25 mouse cellular contexts compared by ENCODE assay signal in genomic region chr2:148352655-148353054, GRCm38 (mm10). TPM values are rescaled to one million over a fixed set of nuclear protein-coding genes. Genes with fewer than 3 reads are reported as not detected.
DNase-seq lines count a peak whose midpoint lies in the region; ATAC-seq and TF ChIP-seq lines count a peak whose summit lies in the region.
"Had no signal": no experiment of that assay in that cellular context is flagged by ENCODE, and none has a peak within 500 bp of the region (broad histone marks: within the 10 kb centered on the region; RNA-seq: fewer than 3 reads in every experiment).

No protein-coding gene starts in this region.

- no peak overlapping the region for H3K4me3 ChIP-seq in intestine, embryonic 14.5 days (ENCODE audit: low read depth, low read length)
- no peak overlapping the region for H3K4me3 ChIP-seq in intestine, postnatal 0 days (ENCODE audit: low read depth, low read length)
- H3K4me3 ChIP-seq in intestine, embryonic 15.5 days (replicated peaks): no peak overlapping the region
- no peak overlapping the region for H3K4me3 ChIP-seq in intestine, embryonic 16.5 days (ENCODE audit: low read length)
- H3K4me3 ChIP-seq in forebrain, embryonic 16.5 days (replicated peaks; ENCODE audit: low read length): no peak overlapping the region
- H3K4me3 ChIP-seq: embryonic facial prominence, embryonic 13.5 days; embryonic facial prominence, embryonic 15.5 days; erythroblast, embryonic 14.5 days; forebrain, embryonic 10.5 days; forebrain, embryonic 12.5 days had no signal

- ATAC-seq in intestine, embryonic 14.5 days (replicated peaks; ENCODE audit: low FRiP score, low TSS enrichment, low read depth): 0 out of 2 replicates have a peak, but pooled peaks have one; percentile 32
- ATAC-seq in intestine, postnatal 0 days: no peak
- ATAC-seq in intestine, embryonic 15.5 days: peak; percentile 80
- peak; percentile 86 for ATAC-seq in intestine, embryonic 16.5 days
- no peak for ATAC-seq in forebrain, embryonic 16.5 days
- ATAC-seq: forebrain, embryonic 14.5 days; forebrain, postnatal 0 days had no signal

- no peaks in the 10 kb centered on the region for H3K36me3 ChIP-seq in intestine, embryonic 14.5 days (ENCODE audit: control insufficient read depth, insufficient read depth, low read length)
- H3K36me3 ChIP-seq in intestine, postnatal 0 days (ENCODE audit: control insufficient read depth, insufficient read depth): no peaks in the 10 kb centered on the region
- no peaks in the 10 kb centered on the region for H3K36me3 ChIP-seq in intestine, embryonic 15.5 days
- no peaks in the 10 kb centered on the region for H3K36me3 ChIP-seq in intestine, embryonic 16.5 days (ENCODE audit: control insufficient read depth, insufficient read depth, low read length)
- H3K36me3 ChIP-seq in forebrain, embryonic 16.5 days (ENCODE audit: control insufficient read depth, insufficient read depth): no peaks in the 10 kb centered on the region
- H3K36me3 ChIP-seq: embryonic facial prominence, embryonic 13.5 days; embryonic facial prominence, embryonic 15.5 days; forebrain, embryonic 10.5 days; forebrain, embryonic 12.5 days had no signal

- no peaks in the 10 kb centered on the region for H3K9me3 ChIP-seq in intestine, embryonic 14.5 days (ENCODE audit: control insufficient read depth, low read length)
- H3K9me3 ChIP-seq in intestine, postnatal 0 days (ENCODE audit: control insufficient read depth): no peaks in the 10 kb centered on the region
- no peaks in the 10 kb centered on the region for H3K9me3 ChIP-seq in intestine, embryonic 15.5 days
- H3K9me3 ChIP-seq in intestine, embryonic 16.5 days (ENCODE audit: control insufficient read depth, low read length): no peaks in the 10 kb centered on the region
- no peaks in the 10 kb centered on the region for H3K9me3 ChIP-seq in forebrain, embryonic 16.5 days (ENCODE audit: control insufficient read depth, low read length)
- H3K9me3 ChIP-seq: embryonic facial prominence, embryonic 13.5 days; embryonic facial prominence, embryonic 15.5 days; forebrain, embryonic 10.5 days; forebrain, embryonic 12.5 days had no signal

- no peak for TF ChIP-seq CTCF in intestine, postnatal 0 days (IDR thresholded peaks at IDR 0.05; ENCODE audit: low read depth)

- 46% methylated on average over 1 of the region's 1 CpGs for WGBS in intestine, embryonic 14.5 days
- 31% methylated on average over 1 of the region's 1 CpGs for WGBS in intestine, postnatal 0 days
- WGBS in intestine, embryonic 15.5 days: 40% methylated on average over 1 of the region's 1 CpGs
- 29% methylated on average over 1 of the region's 1 CpGs for WGBS in intestine, embryonic 16.5 days
- 74% methylated on average over 1 of the region's 1 CpGs for WGBS in forebrain, embryonic 16.5 days

- H3K4me2 ChIP-seq in intestine, embryonic 14.5 days (ENCODE audit: low read length): no peak overlapping the region
- H3K4me2 ChIP-seq in intestine, postnatal 0 days (replicated peaks; ENCODE audit: low read depth): no peak overlapping the region
- H3K4me2 ChIP-seq in intestine, embryonic 15.5 days (replicated peaks): no peak overlapping the region
- no peak overlapping the region for H3K4me2 ChIP-seq in intestine, embryonic 16.5 days (ENCODE audit: low read depth, low read length)
- no peak overlapping the region for H3K4me2 ChIP-seq in forebrain, embryonic 16.5 days (ENCODE audit: low read length)
- H3K4me2 ChIP-seq: embryonic facial prominence, embryonic 13.5 days; embryonic facial prominence, embryonic 15.5 days; forebrain, embryonic 12.5 days had no signal

- no peak for DNase-seq in intestine, embryonic 14.5 days (ENCODE audit: low spot score)
- DNase-seq in adrenal gland, adult 8-10 months: no peak
- DNase-seq: adrenal gland, adult 2 months; adrenal gland, postnatal 14 days; adrenal gland, postnatal 36 days; cerebellum, adult 11-12 months; cerebellum, adult 8-10 months; cerebellum, adult 9-11 months; cerebellum, postnatal 14 days; cerebellum, postnatal 36 days; embryo, embryonic 11 days; forebrain, postnatal 0 days had no signal

- H3K27me3 ChIP-seq in intestine, embryonic 14.5 days (replicated peaks; ENCODE audit: control insufficient read depth, insufficient read depth, low read length): no peaks in the 10 kb centered on the region
- no peaks in the 10 kb centered on the region for H3K27me3 ChIP-seq in intestine, postnatal 0 days (replicated peaks; ENCODE audit: control insufficient read depth, insufficient read depth, low read length)
- H3K27me3 ChIP-seq in intestine, embryonic 15.5 days (replicated peaks): no peaks in the 10 kb centered on the region
- H3K27me3 ChIP-seq in intestine, embryonic 16.5 days (replicated peaks; ENCODE audit: control insufficient read depth, insufficient read depth, low read length): no peaks in the 10 kb centered on the region
- no peaks in the 10 kb centered on the region for H3K27me3 ChIP-seq in forebrain, embryonic 16.5 days (replicated peaks; ENCODE audit: control insufficient read depth, insufficient read depth, low read length)
- H3K27me3 ChIP-seq: embryonic facial prominence, embryonic 13.5 days; embryonic facial prominence, embryonic 15.5 days; forebrain, embryonic 12.5 days had no signal

- no peaks in the 10 kb centered on the region for H3K4me1 ChIP-seq in intestine, embryonic 14.5 days (replicated peaks; ENCODE audit: control insufficient read depth, insufficient read depth, low read length)
- 0 out of 2 replicates have a peak, but pooled peaks cover 2% of the 10 kb centered on the region for H3K4me1 ChIP-seq in intestine, postnatal 0 days (replicated peaks; ENCODE audit: control insufficient read depth, insufficient read depth, low read length)
- no peaks in the 10 kb centered on the region for H3K4me1 ChIP-seq in intestine, embryonic 15.5 days (replicated peaks)
- peaks cover 9% of the 10 kb centered on the region for H3K4me1 ChIP-seq in intestine, embryonic 16.5 days (ENCODE audit: control insufficient read depth, insufficient read depth, low read length)
- H3K4me1 ChIP-seq in forebrain, embryonic 16.5 days (replicated peaks; ENCODE audit: control insufficient read depth, insufficient read depth, low read length): no peaks in the 10 kb centered on the region
- H3K4me1 ChIP-seq: embryonic facial prominence, embryonic 13.5 days; embryonic facial prominence, embryonic 15.5 days; forebrain, embryonic 10.5 days; forebrain, embryonic 12.5 days had no signal

- no peak overlapping the region for H3K9ac ChIP-seq in intestine, embryonic 14.5 days (ENCODE audit: low read length)
- H3K9ac ChIP-seq in intestine, postnatal 0 days (ENCODE audit: low read depth, low read length): no peak overlapping the region
- H3K9ac ChIP-seq in intestine, embryonic 15.5 days: no peak overlapping the region
- H3K9ac ChIP-seq in intestine, embryonic 16.5 days (ENCODE audit: low read depth, low read length): no peak overlapping the region
- no peak overlapping the region for H3K9ac ChIP-seq in forebrain, embryonic 16.5 days (replicated peaks; ENCODE audit: low read depth, low read length)
- H3K9ac ChIP-seq: embryonic facial prominence, embryonic 13.5 days; embryonic facial prominence, embryonic 15.5 days; forebrain, embryonic 12.5 days; forebrain, postnatal 0 days had no signal

- H3K27ac ChIP-seq in intestine, embryonic 14.5 days (ENCODE audit: low read depth): no peak overlapping the region
- H3K27ac ChIP-seq in intestine, postnatal 0 days (ENCODE audit: low read depth, low read length): no peak overlapping the region
- H3K27ac ChIP-seq in intestine, embryonic 15.5 days: no peak overlapping the region
- no peak overlapping the region for H3K27ac ChIP-seq in intestine, embryonic 16.5 days (ENCODE audit: low read length)
- H3K27ac ChIP-seq in forebrain, embryonic 16.5 days (ENCODE audit: low read length): no peak overlapping the region
- H3K27ac ChIP-seq: embryonic facial prominence, embryonic 13.5 days; embryonic facial prominence, embryonic 15.5 days; forebrain, embryonic 10.5 days; forebrain, embryonic 12.5 days had no signal

RNA-seq across cellular contexts. Expression of gene Sstr4, which starts 42.5 kb away (rescaled TPM):
- 3.2 and 3.5 TPM in 2 replicates for polyA plus RNA-seq in intestine, embryonic 14.5 days (2014; fragmentation: Nextera tagmentation; extraction: Ambion mirVana)
- polyA plus RNA-seq in intestine, postnatal 0 days (2015; fragmentation: Nextera tagmentation; extraction: Ambion mirVana): 0.78 and 1.1 TPM in 2 replicates
- 2.2 and 2.4 TPM in 2 replicates for polyA plus RNA-seq in intestine, embryonic 15.5 days (2015; fragmentation: Nextera tagmentation; extraction: Ambion mirVana)
- polyA plus RNA-seq in intestine, embryonic 16.5 days (2015; fragmentation: Nextera tagmentation; extraction: Ambion mirVana): 1.6 and 1.8 TPM in 2 replicates
- total RNA-seq in adrenal gland, adult 8-10 months (2022): under 1 TPM; 0.23 to 0.65 (median 0.33) TPM
- 1.6 and 2.1 TPM in 2 replicates for polyA plus RNA-seq in forebrain, embryonic 16.5 days (2015; fragmentation: Nextera tagmentation; extraction: Ambion mirVana)
- total RNA-seq: common myeloid progenitor, adult 5-6 weeks; MEL had no signal
- polyA plus RNA-seq: C2C12; erythroblast, embryonic 14.5 days had no signal

RNA-seq across cellular contexts. Expression of gene Thbd, which starts 55.3 kb away (rescaled TPM):
- 53.0 and 54.1 TPM in 2 replicates for polyA plus RNA-seq in intestine, embryonic 14.5 days (2014; fragmentation: Nextera tagmentation; extraction: Ambion mirVana)
- polyA plus RNA-seq in intestine, postnatal 0 days (2015; fragmentation: Nextera tagmentation; extraction: Ambion mirVana): 18.1 and 18.3 TPM in 2 replicates
- polyA plus RNA-seq in intestine, embryonic 15.5 days (2015; fragmentation: Nextera tagmentation; extraction: Ambion mirVana): 46.1 and 47.0 TPM in 2 replicates
- 46.6 and 46.8 TPM in 2 replicates for polyA plus RNA-seq in intestine, embryonic 16.5 days (2015; fragmentation: Nextera tagmentation; extraction: Ambion mirVana)
- total RNA-seq in adrenal gland, adult 8-10 months (2022): 10 to 100 TPM; 18.6 to 31.2 (median 28.2) TPM
- polyA plus RNA-seq in forebrain, embryonic 16.5 days (2015; fragmentation: Nextera tagmentation; extraction: Ambion mirVana): 7.3 and 10.4 TPM in 2 replicates
- total RNA-seq: MEL had no signal
- polyA plus RNA-seq: erythroblast, embryonic 14.5 days had no signal

Comparison
In these comparisons a context has a peak if more than half of its experiments do, and no peak if none do; other contexts are left out.
1. ATAC-seq: peak in intestine, embryonic 14.5 days (single experiment), intestine, embryonic 15.5 days (single experiment) and intestine, embryonic 16.5 days (single experiment); none in intestine, postnatal 0 days (single experiment) and forebrain, embryonic 16.5 days (single experiment).